Mouse (Mus musculus): Measurements from ENCODE around the gene Sema3b. TPM values are rescaled to one million over a fixed set of nuclear protein-coding genes. Genes with fewer than 3 reads are reported as not detected.
A peak's percentile ranks its signal among the peaks of the same experiment; 100 is the strongest.

Gene Sema3b
- polyA plus RNA-seq, 1 experiment: not detected

DNA sequence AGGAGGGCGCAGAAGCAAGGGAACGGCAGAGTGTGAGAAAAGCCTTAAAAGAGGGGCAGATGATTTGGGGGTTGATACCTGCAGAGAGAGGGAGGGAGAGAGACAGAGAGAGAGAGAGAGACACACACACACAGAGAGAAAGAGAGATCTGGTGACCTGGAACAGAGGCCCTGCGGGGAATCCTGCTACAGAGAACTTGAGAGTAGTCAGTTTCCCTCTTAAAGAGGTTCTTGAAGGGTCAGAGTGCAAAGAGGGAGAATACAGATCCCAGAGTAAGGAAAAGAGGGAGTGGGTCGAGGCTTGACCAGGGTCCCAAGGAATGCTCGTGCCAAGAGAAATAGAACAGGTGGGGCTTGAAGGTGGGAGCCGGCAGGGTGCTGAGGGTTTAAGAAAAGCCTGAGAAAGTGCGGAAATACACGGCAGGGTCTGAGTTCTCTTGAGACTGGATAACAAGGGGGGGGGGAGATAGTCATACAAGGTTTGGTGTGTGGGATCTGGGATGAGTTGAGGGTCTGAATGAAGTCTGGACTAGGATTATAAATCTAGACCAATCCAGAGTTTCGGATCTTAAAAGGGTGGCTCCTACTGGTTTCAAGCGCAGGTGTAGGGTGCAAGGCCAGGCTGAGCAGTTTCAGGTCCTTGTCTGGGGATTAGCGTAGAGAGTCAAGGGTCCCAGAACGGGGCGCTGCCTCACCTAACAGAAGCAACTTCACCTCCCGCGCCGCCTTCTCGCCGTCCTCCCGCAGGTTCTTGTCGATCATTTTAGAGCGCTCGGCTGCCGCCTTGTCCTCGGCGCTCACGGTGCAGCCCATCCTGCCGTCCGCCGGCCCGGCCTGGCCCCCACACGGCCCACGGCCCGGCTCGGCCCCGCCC, 25.6 kb upstream of the Sema3b start:
- TF ChIP-seq GATA1 (IDR thresholded peaks at IDR 0.05; ENCODE audit: low read length): no peak
- TF ChIP-seq TAL1 (IDR thresholded peaks at IDR 0.05; ENCODE audit: low read length): no peak
- peaks cover 72% of the 10 kb centered on the region for H3K4me1 ChIP-seq (ENCODE audit: control insufficient read depth)

GRCm38 (mm10) chr9:107633661-107634405, 24.8 kb upstream of the Sema3b start:
- TF ChIP-seq GATA1 (IDR thresholded peaks at IDR 0.05; ENCODE audit: low read length) (no peak), TAL1 (IDR thresholded peaks at IDR 0.05; ENCODE audit: low read length) (no peak)
- H3K36me3 ChIP-seq (ENCODE audit: control insufficient read depth): peaks cover 35% of the 10 kb centered on the region
- H3K9me3 ChIP-seq (ENCODE audit: control insufficient read depth, low read length): no peaks in the 10 kb centered on the region
- no peaks in the 10 kb centered on the region for H3K27me3 ChIP-seq (ENCODE audit: control insufficient read depth)
- H3K4me1 ChIP-seq (ENCODE audit: control insufficient read depth): peaks cover 80% of the 10 kb centered on the region
- peak overlapping the region; percentile 96 for H3K4me3 ChIP-seq (replicated peaks)

More for the DNA sequence above, 25.6 kb upstream of the Sema3b start:
- Histone ChIP-seq H3K4me3 (replicated peaks) (peak overlapping the region; percentile 96), H3K27me3 (ENCODE audit: control insufficient read depth) (no peaks in the 10 kb centered on the region), H3K9me3 (ENCODE audit: control insufficient read depth, low read length) (no peaks in the 10 kb centered on the region), H3K36me3 (ENCODE audit: control insufficient read depth) (peaks cover 28% of the 10 kb centered on the region)

DNA sequence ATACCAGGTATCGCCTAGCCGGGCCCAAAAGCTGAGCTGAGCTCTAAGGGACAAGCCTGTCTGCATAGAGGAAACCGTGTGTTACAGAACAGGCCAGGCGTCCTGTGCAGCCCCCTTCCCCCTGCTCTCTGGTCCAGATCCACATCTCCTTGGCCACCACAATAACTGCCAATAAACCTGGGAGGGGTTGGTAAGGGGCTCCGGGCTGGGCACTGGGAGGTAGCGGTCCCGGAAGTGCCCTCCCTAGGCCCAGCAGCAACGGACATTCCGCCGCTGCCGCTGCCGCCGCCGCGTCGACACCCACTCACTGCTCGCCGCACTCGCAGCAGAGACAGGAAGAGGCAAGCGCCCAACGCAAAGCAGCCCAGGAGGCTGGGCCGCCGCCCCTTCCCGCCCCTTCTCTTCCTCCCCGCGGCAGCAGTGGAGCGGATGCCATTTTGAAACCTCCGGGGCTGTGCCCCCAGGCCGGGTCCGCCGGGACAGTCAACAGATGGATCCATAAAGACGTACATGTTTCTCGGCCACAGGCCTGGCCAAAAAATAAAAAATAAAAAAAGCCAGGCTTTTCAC, 24.1 kb upstream of the Sema3b start:
- TF ChIP-seq TAL1 (IDR thresholded peaks at IDR 0.05; ENCODE audit: low read length): no peak
- no peak for TF ChIP-seq GATA1 (IDR thresholded peaks at IDR 0.05; ENCODE audit: low read length)
- Histone ChIP-seq H3K36me3 (ENCODE audit: control insufficient read depth) (peaks cover 42% of the 10 kb centered on the region), H3K4me1 (ENCODE audit: control insufficient read depth) (peaks cover 86% of the 10 kb centered on the region), H3K9me3 (ENCODE audit: control insufficient read depth, low read length) (no peaks in the 10 kb centered on the region), H3K27me3 (ENCODE audit: control insufficient read depth) (no peaks in the 10 kb centered on the region), H3K4me3 (replicated peaks) (peak overlapping the region; percentile 96)

GRCm38 (mm10) chr9:107632478-107632877, 23.4 kb upstream of the Sema3b start:
- peaks cover 93% of the 10 kb centered on the region for H3K4me1 ChIP-seq (ENCODE audit: control insufficient read depth)
- no peaks in the 10 kb centered on the region for H3K9me3 ChIP-seq (ENCODE audit: control insufficient read depth, low read length)
- TF ChIP-seq TAL1 (IDR thresholded peaks at IDR 0.05; ENCODE audit: low read length) (peak; percentile 48; the same call in 2 of the 3 replicates), GATA1 (IDR thresholded peaks at IDR 0.05; ENCODE audit: low read length) (peak; percentile 33; the same call in 1 of the 2 replicates)
- peaks cover 49% of the 10 kb centered on the region for H3K36me3 ChIP-seq (ENCODE audit: control insufficient read depth)
- peak overlapping the region; percentile 96 for H3K4me3 ChIP-seq (replicated peaks)
- H3K27me3 ChIP-seq (ENCODE audit: control insufficient read depth): no peaks in the 10 kb centered on the region

GRCm38 (mm10) chr9:107631861-107632260, 22.8 kb upstream of the Sema3b start:
- H3K36me3 ChIP-seq (ENCODE audit: control insufficient read depth): peaks cover 55% of the 10 kb centered on the region
- H3K4me1 ChIP-seq (ENCODE audit: control insufficient read depth): peaks cover 95% of the 10 kb centered on the region
- TF ChIP-seq GATA1 (IDR thresholded peaks at IDR 0.05; ENCODE audit: low read length) (no peak), TAL1 (IDR thresholded peaks at IDR 0.05; ENCODE audit: low read length) (no peak)
- no peaks in the 10 kb centered on the region for H3K27me3 ChIP-seq (ENCODE audit: control insufficient read depth)
- H3K9me3 ChIP-seq (ENCODE audit: control insufficient read depth, low read length): no peaks in the 10 kb centered on the region
- H3K4me3 ChIP-seq (replicated peaks): no peak overlapping the region

- H3K4me3 ChIP-seq (replicated peaks): no peak overlapping the region
- TF ChIP-seq GATA1 (IDR thresholded peaks at IDR 0.05; ENCODE audit: low read length) (no peak), TAL1 (IDR thresholded peaks at IDR 0.05; ENCODE audit: low read length) (no peak)
- peaks cover 96% of the 10 kb centered on the region for H3K4me1 ChIP-seq (ENCODE audit: control insufficient read depth)
- H3K27me3 ChIP-seq (ENCODE audit: control insufficient read depth): no peaks in the 10 kb centered on the region
- H3K36me3 ChIP-seq (ENCODE audit: control insufficient read depth): peaks cover 60% of the 10 kb centered on the region
- no peaks in the 10 kb centered on the region for H3K9me3 ChIP-seq (ENCODE audit: control insufficient read depth, low read length)
Observed at GRCm38 (mm10) chr9:107631311-107631826, 22.3 kb upstream of the Sema3b start.

DNA sequence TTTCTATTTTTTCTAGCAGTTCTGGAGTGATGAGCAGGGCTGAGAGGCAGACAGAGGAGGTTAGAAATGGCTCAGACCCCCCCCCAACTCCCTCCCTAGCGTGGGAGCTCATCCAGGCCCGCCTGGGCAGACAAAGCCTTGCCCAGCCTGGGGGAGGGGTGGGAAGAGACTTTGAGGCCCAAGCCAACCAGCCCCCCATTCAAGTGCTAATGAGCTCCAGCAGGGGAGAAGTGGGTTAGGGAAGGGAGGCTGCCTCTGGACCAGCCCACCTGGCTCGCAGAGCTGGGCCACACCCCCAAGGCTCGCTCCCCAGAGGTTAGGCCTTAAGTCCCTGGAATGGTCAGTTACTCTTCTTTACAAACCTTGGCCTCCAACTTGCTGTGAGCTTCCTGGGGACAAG, 21.5 kb upstream of the Sema3b start:
- Histone ChIP-seq H3K4me3 (replicated peaks) (no peak overlapping the region), H3K27me3 (ENCODE audit: control insufficient read depth) (no peaks in the 10 kb centered on the region), H3K36me3 (ENCODE audit: control insufficient read depth) (peaks cover 68% of the 10 kb centered on the region), H3K9me3 (ENCODE audit: control insufficient read depth, low read length) (no peaks in the 10 kb centered on the region), H3K4me1 (ENCODE audit: control insufficient read depth) (peaks cover 95% of the 10 kb centered on the region)
- no peak for TF ChIP-seq GATA1 (IDR thresholded peaks at IDR 0.05; ENCODE audit: low read length)
- no peak for TF ChIP-seq TAL1 (IDR thresholded peaks at IDR 0.05; ENCODE audit: low read length)

DNA sequence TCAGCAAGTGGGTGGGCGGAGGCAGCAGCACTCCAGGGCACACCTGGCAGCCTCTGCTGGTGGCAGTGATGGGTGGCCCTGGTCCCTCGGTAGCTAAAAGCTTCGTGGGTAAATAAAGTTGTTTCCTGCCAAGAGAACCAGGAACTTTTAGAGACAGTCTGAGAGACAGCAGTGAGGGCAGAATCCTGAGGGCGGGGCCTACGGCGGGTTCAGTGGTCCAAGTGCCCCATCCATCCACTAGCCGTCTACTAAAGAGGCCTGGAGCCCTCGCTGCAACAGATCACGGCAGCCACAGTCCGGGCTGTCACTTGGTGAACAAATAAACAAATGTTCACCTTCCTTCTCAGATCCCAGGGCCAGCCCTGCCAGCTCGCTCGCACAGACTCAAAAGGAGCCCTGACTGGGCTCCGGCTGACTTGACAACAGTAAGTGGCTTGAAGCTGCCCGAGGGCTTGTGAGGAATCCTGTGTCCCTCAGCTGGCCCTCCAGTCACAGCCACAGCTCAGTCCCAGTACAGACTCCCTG, 20.9 kb upstream of the Sema3b start:
- peaks cover 74% of the 10 kb centered on the region for H3K36me3 ChIP-seq (ENCODE audit: control insufficient read depth)
- peaks cover 93% of the 10 kb centered on the region for H3K4me1 ChIP-seq (ENCODE audit: control insufficient read depth)
- no peak for TF ChIP-seq TAL1 (IDR thresholded peaks at IDR 0.05; ENCODE audit: low read length)
- TF ChIP-seq GATA1 (IDR thresholded peaks at IDR 0.05; ENCODE audit: low read length): no peak
- H3K27me3 ChIP-seq (ENCODE audit: control insufficient read depth): no peaks in the 10 kb centered on the region
- no peak overlapping the region for H3K4me3 ChIP-seq (replicated peaks)
- H3K9me3 ChIP-seq (ENCODE audit: control insufficient read depth, low read length): no peaks in the 10 kb centered on the region

Data from erythroblast, embryonic 14.5 days (primary cell).